Mouse (Mus musculus): ENCODE data around the gene Olfr149.
"Not testable (repeated sequence)": the region's sequence is repeated elsewhere in the genome, so short reads cannot be mapped to it uniquely, and the experiment has no call there.

The Olfr149 gene

GRCm38 (mm10) chr9:39707017-39707416 lies at the start of gene Olfr149:
Gene Olfr149 (minus strand): TSS chr9:39707117.
- no peak for DNase-seq (ENCODE audit: low read depth, low spot score)

GRCm38 (mm10) chr9:39746428-39746827 lies 39.5 kb upstream of the Olfr149 start:
- no peak for DNase-seq (ENCODE audit: low read depth, low spot score)

- DNase-seq (ENCODE audit: low read depth, low spot score): no peak
Measured at GRCm38 (mm10) chr9:39745949-39746348, 39.0 kb upstream of the Olfr149 start, which contains the start of gene Olfr967. Gene Olfr967 (plus strand): TSS chr9:39746249.

- DNase-seq (ENCODE audit: low read depth, low spot score): no peak
Measured at GRCm38 (mm10) chr9:39740741-39741140, 33.8 kb upstream of the Olfr149 start.

- DNase-seq (ENCODE audit: low read depth, low spot score): no peak
Measured at GRCm38 (mm10) chr9:39730678-39731077, 23.8 kb upstream of the Olfr149 start, which contains the start of gene Olfr150. Gene Olfr150 (plus strand): TSS chr9:39730978.

- DNase-seq (ENCODE audit: low read depth, low spot score): no peak
Measured at GRCm38 (mm10) chr9:39711053-39711452, 4.1 kb upstream of the Olfr149 start, which contains the start of gene Olfr965. Gene Olfr965 (plus strand): TSS chr9:39711353.

- DNase-seq (ENCODE audit: low read depth, low spot score): no peak
Measured at GRCm38 (mm10) chr9:39708958-39709357, 2.0 kb upstream of the Olfr149 start.

GRCm38 (mm10) chr9:39701123-39701522 lies 5.8 kb downstream of the Olfr149 start:
- not testable (repeated sequence) for DNase-seq (ENCODE audit: low read depth, low spot score)

- no peak for DNase-seq (ENCODE audit: low read depth, low spot score)
Measured at GRCm38 (mm10) chr9:39679280-39679679, 27.6 kb downstream of the Olfr149 start.

GRCm38 (mm10) chr9:39678557-39678956 lies 28.4 kb downstream of the Olfr149 start:
- DNase-seq (ENCODE audit: low read depth, low spot score): no peak

- DNase-seq (ENCODE audit: low read depth, low spot score): no peak
Measured at GRCm38 (mm10) chr9:39674820-39675219, 32.1 kb downstream of the Olfr149 start.

- DNase-seq (ENCODE audit: low read depth, low spot score): no peak
Measured at GRCm38 (mm10) chr9:39669723-39670122, 37.2 kb downstream of the Olfr149 start.

GRCm38 (mm10) chr9:39666905-39667304 lies 40.0 kb downstream of the Olfr149 start, which contains the start of gene Olfr963:
Gene Olfr963 (plus strand): TSS chr9:39667205.
- DNase-seq (ENCODE audit: low read depth, low spot score): no peak

- no peak for DNase-seq (ENCODE audit: low read depth, low spot score)
Measured at GRCm38 (mm10) chr9:39654756-39655396, 52.0 kb downstream of the Olfr149 start.

Data from CD4-positive, CD25-positive, alpha-beta regulatory T cell, adult 2 months (primary cell).